ENCODE assay signal across 11 mouse cellular contexts in genomic region chr8:57589176-57589575, GRCm38 (mm10).
DNase-seq lines count a peak whose midpoint lies in the region; ATAC-seq lines count a peak whose summit lies in the region.
"Had no signal": no experiment of that assay in that cellular context is flagged by ENCODE, and none has a peak within 500 bp of the region (broad histone marks: within the 10 kb centered on the region; RNA-seq: fewer than 3 reads in every experiment).

No protein-coding gene starts in this region.

- whole genome bisulfite sequencing in macrophage (ENCODE audit: missing documents): 50% methylated on average over 9 of the region's 9 CpGs

- H3K36me3 ChIP-seq in macrophage (ENCODE audit: inconsistent target): no peaks in the 10 kb centered on the region
- H3K36me3 ChIP-seq: forebrain, embryonic 15.5 days had no signal

- DNase-seq in frontal cortex, postnatal 36 days (ENCODE audit: low spot score in 2 of 2): peak; percentile 51 to 59
- no peak for DNase-seq in frontal cortex, postnatal 14 days (ENCODE audit: low spot score in 2 of 2)
- peak; percentile 34 for DNase-seq in CD4-positive helper T cell, adult 2 months (ENCODE audit: low read depth, low spot score)
- DNase-seq in adrenal gland, adult 8-10 months: peak; percentile 49
- no peak for DNase-seq in kidney, postnatal 10 days
- DNase-seq in spleen, postnatal 14 days (ENCODE audit: low spot score in 2 of 2): no peak
- DNase-seq: heart, postnatal 4 days; lung, embryonic 14.5 days had no signal

- peak overlapping the region; percentile 69 for H3K27ac ChIP-seq in macrophage
- H3K27ac ChIP-seq: forebrain, embryonic 15.5 days had no signal

- no peak overlapping the region; the same call in 1 of the 2 replicates for H3K4me3 ChIP-seq in macrophage (ENCODE audit: inconsistent target)
- H3K4me3 ChIP-seq: forebrain, embryonic 15.5 days had no signal

- ATAC-seq in erythroid progenitor cell, adult 5-6 weeks (replicated peaks; ENCODE audit: low FRiP score, poor library complexity, severe bottlenecking): no peak
- ATAC-seq: forebrain, embryonic 15.5 days had no signal

- peaks cover 82% of the 10 kb centered on the region for H3K79me2 ChIP-seq in macrophage (ENCODE audit: inconsistent target)

Comparison
In these comparisons a context has a peak if more than half of its experiments do, and no peak if none do; other contexts are left out.
1. DNase-seq: peak in frontal cortex, postnatal 36 days (2 of 2), CD4-positive helper T cell, adult 2 months (single experiment) and adrenal gland, adult 8-10 months (single experiment); none in frontal cortex, postnatal 14 days (0 of 2), kidney, postnatal 10 days (single experiment) and spleen, postnatal 14 days (0 of 2).